8 mouse cellular contexts compared by ENCODE assay signal in genomic region chr1:181345547-181345946, GRCm38 (mm10). TPM values are rescaled to one million over a fixed set of nuclear protein-coding genes. Genes with fewer than 3 reads are reported as not detected.
A peak's percentile ranks its signal among the peaks of the same experiment; 100 is the strongest.
DNase-seq lines count a peak whose midpoint lies in the region; ATAC-seq lines count a peak whose summit lies in the region.

No protein-coding gene starts in this region.

- no peak overlapping the region for H3K4me2 ChIP-seq in liver, embryonic 11.5 days
- H3K4me2 ChIP-seq in stomach, embryonic 16.5 days (ENCODE audit: low read depth, low read length), result no peak overlapping the region

- H3K27me3 ChIP-seq in liver, embryonic 11.5 days (replicated peaks; ENCODE audit: control insufficient read depth, insufficient read depth, low read length), result peaks cover 28% of the 10 kb centered on the region
- H3K27me3 ChIP-seq in stomach, embryonic 16.5 days (ENCODE audit: control insufficient read depth, insufficient read depth, low read length), result no peaks in the 10 kb centered on the region
- peaks cover 28% of the 10 kb centered on the region for H3K27me3 ChIP-seq in forebrain, embryonic 10.5 days (ENCODE audit: poor library complexity, severe bottlenecking)

- H3K27ac ChIP-seq in liver, embryonic 11.5 days (ENCODE audit: low read depth, low read length), result no peak overlapping the region
- H3K27ac ChIP-seq in stomach, embryonic 16.5 days (ENCODE audit: low read length), result 0 out of 2 replicates have a peak overlapping the region, but pooled peaks have one; percentile 6
- no peak overlapping the region for H3K27ac ChIP-seq in forebrain, embryonic 10.5 days

- H3K36me3 ChIP-seq in liver, embryonic 11.5 days (ENCODE audit: control insufficient read depth, insufficient read depth, low read length), result no peaks in the 10 kb centered on the region
- no peaks in the 10 kb centered on the region for H3K36me3 ChIP-seq in stomach, embryonic 16.5 days (ENCODE audit: control insufficient read depth, insufficient read depth, low read length)
- H3K36me3 ChIP-seq in forebrain, embryonic 10.5 days (replicated peaks), result no peaks in the 10 kb centered on the region

- intact Hi-C loops in left cerebral cortex, postnatal 4 days (cut with DNase I), result loop anchor here (5.0 kb wide), 1 partner anchor 63 kb away; no protein-coding TSS in a partner anchor

- H3K4me3 ChIP-seq in liver, embryonic 11.5 days (ENCODE audit: low read depth, low read length), result no peak overlapping the region
- no peak overlapping the region for H3K4me3 ChIP-seq in stomach, embryonic 16.5 days (replicated peaks; ENCODE audit: low read length)
- H3K4me3 ChIP-seq in forebrain, embryonic 10.5 days, result no peak overlapping the region

- no peak; the same call in 1 of the 2 replicates for ATAC-seq in liver, embryonic 11.5 days (replicated peaks; ENCODE audit: low FRiP score)
- ATAC-seq in stomach, embryonic 16.5 days (ENCODE audit: insufficient read depth, low FRiP score), result peak; percentile 83

- DNase-seq in urinary bladder, postnatal 14 days (ENCODE audit: low spot score), result peak; percentile 58
- DNase-seq in urinary bladder, adult 2 months (ENCODE audit: low spot score), result no peak
- DNase-seq in heart, postnatal 4 days, result peak; percentile 24
- peak; percentile 52 for DNase-seq in liver, embryonic 11.5 days (ENCODE audit: low spot score)
- no peak for DNase-seq in cerebellum, adult 11-12 months
- no peak for DNase-seq in left cerebral cortex, postnatal 4 days
- DNase-seq in forebrain, embryonic 10.5 days (ENCODE audit: extremely low spot score, low spot score), result no peak

- no peaks in the 10 kb centered on the region for H3K9me3 ChIP-seq in liver, embryonic 11.5 days (ENCODE audit: control insufficient read depth, low read length)
- no peaks in the 10 kb centered on the region for H3K9me3 ChIP-seq in stomach, embryonic 16.5 days (replicated peaks; ENCODE audit: control insufficient read depth, low read length)
- H3K9me3 ChIP-seq in forebrain, embryonic 10.5 days, result no peaks in the 10 kb centered on the region

- H3K9ac ChIP-seq in liver, embryonic 11.5 days (ENCODE audit: low read depth, low read length), result no peak overlapping the region
- no peak overlapping the region for H3K9ac ChIP-seq in stomach, embryonic 16.5 days (ENCODE audit: low read length)

- WGBS in liver, embryonic 11.5 days, result 16% methylated on average over 15 of the region's 15 CpGs
- 16% methylated on average over 15 of the region's 15 CpGs for WGBS in stomach, embryonic 16.5 days
- WGBS in forebrain, embryonic 10.5 days, result 43% methylated on average over 15 of the region's 15 CpGs

- no peaks in the 10 kb centered on the region for H3K4me1 ChIP-seq in liver, embryonic 11.5 days (replicated peaks; ENCODE audit: control insufficient read depth, insufficient read depth, low read length)
- H3K4me1 ChIP-seq in stomach, embryonic 16.5 days (ENCODE audit: control insufficient read depth, insufficient read depth, low read length), result no peaks in the 10 kb centered on the region
- H3K4me1 ChIP-seq in forebrain, embryonic 10.5 days, result peaks cover 10% of the 10 kb centered on the region; the same call in 1 of the 2 replicates

RNA-seq across cellular contexts. Expression of gene Cnih3, which starts 6.9 kb away (rescaled TPM):
- 0.23 TPM in 1 of 2 replicates, not detected in the other for polyA plus RNA-seq in urinary bladder, adult 2 months (2012; rRNA removed)
- total RNA-seq in heart, postnatal 4 days (2021), result not detected
- 0.12 TPM in 1 of 2 replicates, not detected in the other for polyA plus RNA-seq in liver, embryonic 11.5 days (2014; fragmentation: Nextera tagmentation; extraction: Ambion mirVana)
- 0.17 and 0.44 TPM in 2 replicates for polyA plus RNA-seq in stomach, embryonic 16.5 days (2015; fragmentation: Nextera tagmentation; extraction: Ambion mirVana)
- 10 to 100 TPM; 51.7 to 55.9 TPM for total RNA-seq in left cerebral cortex, postnatal 4 days (2021)
- 0.95 and 1.3 TPM in 2 replicates for polyA plus RNA-seq in forebrain, embryonic 10.5 days (2016; fragmentation: Nextera tagmentation; extraction: Ambion mirVana)

Comparison
In these comparisons a context has a peak if more than half of its experiments do, and no peak if none do; other contexts are left out.
1. DNase-seq: peak in urinary bladder, postnatal 14 days (single experiment), heart, postnatal 4 days (single experiment) and liver, embryonic 11.5 days (single experiment); none in urinary bladder, adult 2 months (single experiment), cerebellum, adult 11-12 months (single experiment), left cerebral cortex, postnatal 4 days (single experiment) and forebrain, embryonic 10.5 days (single experiment).